Mouse (Mus musculus): Measurements from ENCODE around the gene Snapc5. TPM values are rescaled to one million over a fixed set of nuclear protein-coding genes. Genes with fewer than 3 reads are reported as not detected.
A peak's percentile ranks its signal among the peaks of the same experiment; 100 is the strongest.
"Not testable (repeated sequence)": the region's sequence is repeated elsewhere in the genome, so short reads cannot be mapped to it uniquely, and the experiment has no call there.

The Snapc5 gene
- total and polyA plus RNA-seq, 3 experiments = 16.7 to 38.2 (median 24.9) TPM

DNA sequence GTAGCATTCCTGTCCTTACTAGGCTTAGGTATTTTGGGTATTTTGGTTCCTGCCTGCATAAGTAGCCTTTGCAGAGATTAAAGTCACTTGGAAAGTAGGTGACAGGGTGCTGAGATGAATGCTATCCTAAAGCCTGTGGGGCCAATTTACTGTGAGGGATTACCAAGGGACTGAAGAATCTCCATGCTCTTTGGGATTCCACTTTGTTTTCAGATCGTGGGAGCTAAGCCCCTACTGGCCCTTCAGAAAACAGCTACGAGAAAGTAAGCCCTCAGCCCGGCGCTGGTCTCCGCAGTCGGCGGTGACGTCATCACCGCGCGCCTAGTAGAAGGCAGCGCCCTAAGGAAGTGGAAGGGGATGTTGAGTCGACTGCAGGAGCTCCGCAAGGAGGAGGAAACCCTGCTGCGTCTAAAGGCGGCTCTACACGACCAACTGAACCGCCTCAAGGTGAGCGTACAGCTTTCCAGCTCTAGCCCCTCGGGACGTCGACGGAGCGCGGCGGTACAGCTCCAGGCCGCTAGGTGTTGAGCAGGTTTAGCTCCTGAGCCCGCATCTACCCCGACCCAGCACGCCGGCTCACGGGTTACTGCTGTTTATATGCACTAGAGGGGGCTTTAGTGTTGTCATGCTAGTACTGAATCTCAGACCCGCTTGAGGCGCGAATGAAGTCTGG is at the start of gene Snapc5 (continued):
- TF ChIP-seq BHLHE40 (IDR thresholded peaks at IDR 0.05; ENCODE audit: low read depth, low read length) = 0 out of 2 replicates have a peak, but pooled peaks have one; percentile 27

DNA sequence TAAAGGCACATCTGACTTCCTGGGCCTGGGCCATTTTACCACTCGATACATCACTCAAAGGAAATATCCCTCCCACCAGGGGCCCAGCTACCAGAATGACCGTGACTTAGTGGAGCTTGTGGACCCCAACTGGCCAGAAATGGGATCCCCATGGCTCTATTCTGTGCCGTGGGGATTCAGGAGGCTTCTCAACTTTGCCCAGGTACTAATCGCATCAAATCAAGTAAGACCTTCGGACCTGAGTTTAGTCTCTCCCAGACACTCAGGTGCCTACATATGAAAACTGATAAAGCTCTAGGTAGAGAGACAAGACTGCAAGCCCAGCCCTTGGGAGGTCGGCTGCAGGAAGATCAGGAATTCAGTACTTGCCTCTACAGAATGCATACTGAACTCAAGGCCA is 47.5 kb upstream of the Snapc5 start:
- Histone ChIP-seq H3K9ac (ENCODE audit: insufficient read depth, low read depth) (no peak overlapping the region), H3K4me3 (replicated peaks in 1 of 3; ENCODE audit: low read depth in 2 of 3, low read length in 2 of 3, poor library complexity in 1 of 3) (no peak overlapping the region), H3K9me3 (replicated peaks; ENCODE audit: low read length) (peaks cover 5% of the 10 kb centered on the region), H3K27me3 (replicated peaks) (no peaks in the 10 kb centered on the region), H3K79me2 (replicated peaks; ENCODE audit: control insufficient read depth, extremely low read depth, insufficient read depth, poor library complexity, severe bottlenecking) (no peaks in the 10 kb centered on the region), H3K4me2 (ENCODE audit: insufficient read depth, low read depth, poor library complexity, severe bottlenecking) (no peak overlapping the region), H3K27ac (ENCODE audit: insufficient read depth, low read depth) (no peak overlapping the region), H3K36me3 (replicated peaks in 1 of 2; ENCODE audit: control insufficient read depth in 1 of 2, insufficient read depth in 1 of 2, low read length in 1 of 2) (peaks cover 4 to 16% of the 10 kb centered on the region in 2 experiments), H3K4me1 (ENCODE audit: control insufficient read depth in 1 of 2, insufficient read depth in 2 of 2) (no peaks in the 10 kb centered on the region)
- no peak for TF ChIP-seq ZNF384 (IDR thresholded peaks at IDR 0.05; ENCODE audit: low read depth, low read length)
- TF ChIP-seq RAD21 (IDR thresholded peaks at IDR 0.05; ENCODE audit: low read depth, low read length) = no peak
- dilution Hi-C loops (cut with MboI; ENCODE audit: extremely low pct_ligation_motif_present, extremely low pct_unique_long_range_greater_than_20kb, low sequenced_read_pairs) = no loop called here
- no peak for DNase-seq (ENCODE audit: extremely low read depth)
- in situ Hi-C loops (cut with MboI; ENCODE audit: low pct_ligation_motif_present, low pct_unique_long_range_greater_than_20kb, low sequenced_read_pairs) = no loop called here

DNA sequence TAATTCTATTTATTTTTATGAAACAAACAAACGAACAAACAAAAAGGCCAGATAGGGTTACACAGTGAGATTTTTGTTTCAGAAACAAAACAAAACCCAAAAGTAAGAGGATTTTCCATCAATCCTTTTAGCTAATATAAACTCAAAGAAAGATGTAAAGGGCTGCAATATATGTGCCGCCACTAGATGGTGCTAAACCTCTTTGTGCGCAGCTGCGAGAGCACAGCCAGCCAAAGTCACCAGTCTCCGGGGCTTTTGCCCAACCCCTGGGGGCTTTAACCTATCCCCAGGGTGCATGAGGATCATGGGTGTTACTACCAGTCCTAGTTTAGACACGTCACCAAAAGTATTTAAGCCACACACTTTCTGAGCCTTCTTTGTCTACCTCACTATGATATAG is 40.2 kb upstream of the Snapc5 start:
- TF ChIP-seq NRF1 (IDR thresholded peaks at IDR 0.05; ENCODE audit: low read depth, low read length) = peak; percentile 72
- peak; percentile 61 to 64 for TF ChIP-seq CTCF (conservative IDR thresholded peaks at IDR 0.05 in 1 of 2, IDR thresholded peaks at IDR 0.05 in 1 of 2; ENCODE audit: low read depth in 2 of 2, low read length in 2 of 2)
- TF ChIP-seq RAD21 (IDR thresholded peaks at IDR 0.05; ENCODE audit: low read depth, low read length) = peak; percentile 35
- H3K79me2 ChIP-seq (replicated peaks; ENCODE audit: control insufficient read depth, extremely low read depth, insufficient read depth, poor library complexity, severe bottlenecking); H3K9me3 ChIP-seq (replicated peaks; ENCODE audit: low read length); H3K9ac ChIP-seq (ENCODE audit: insufficient read depth, low read depth); dilution Hi-C loops (cut with MboI; ENCODE audit: extremely low pct_ligation_motif_present, extremely low pct_unique_long_range_greater_than_20kb, low sequenced_read_pairs); H3K4me3 ChIP-seq (replicated peaks in 1 of 3; ENCODE audit: low read depth in 2 of 3, low read length in 2 of 3, poor library complexity in 1 of 3); H3K27me3 ChIP-seq (replicated peaks); in situ Hi-C loops (cut with MboI; ENCODE audit: low pct_ligation_motif_present, low pct_unique_long_range_greater_than_20kb, low sequenced_read_pairs); H3K4me2 ChIP-seq (ENCODE audit: insufficient read depth, low read depth, poor library complexity, severe bottlenecking); H3K27ac ChIP-seq (ENCODE audit: insufficient read depth, low read depth); H3K4me1 ChIP-seq (ENCODE audit: control insufficient read depth in 1 of 2, insufficient read depth in 2 of 2): not testable (repeated sequence)
- DNase-seq (ENCODE audit: extremely low read depth) = peak; percentile 50
- H3K36me3 ChIP-seq (replicated peaks in 1 of 2; ENCODE audit: control insufficient read depth in 1 of 2, insufficient read depth in 1 of 2, low read length in 1 of 2) = peaks cover 36 to 70% of the 10 kb centered on the region in 2 experiments

DNA sequence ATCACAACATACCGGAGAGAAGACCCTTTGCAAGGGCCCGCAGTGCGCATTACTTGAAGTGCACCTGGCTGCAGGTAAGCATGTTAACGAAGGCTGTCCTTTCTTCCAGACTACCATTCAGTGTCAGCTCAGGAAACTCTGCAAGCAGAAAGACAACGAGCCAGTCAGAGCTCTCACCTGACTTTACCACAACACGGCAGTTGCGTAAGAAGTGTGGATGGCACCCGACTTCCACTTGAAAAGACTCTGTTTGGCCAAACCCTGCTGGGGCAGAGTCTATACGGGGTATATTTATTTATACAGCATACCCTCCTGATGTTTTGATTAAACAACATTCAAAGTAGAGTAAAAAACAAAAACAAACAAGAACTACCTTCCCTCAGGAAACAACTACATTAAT is 39.2 kb upstream of the Snapc5 start:
- Histone ChIP-seq H3K27ac (ENCODE audit: insufficient read depth, low read depth) (no peak overlapping the region), H3K9ac (ENCODE audit: insufficient read depth, low read depth) (no peak overlapping the region), H3K9me3 (replicated peaks; ENCODE audit: low read length) (no peaks in the 10 kb centered on the region), H3K36me3 (replicated peaks in 1 of 2; ENCODE audit: control insufficient read depth in 1 of 2, insufficient read depth in 1 of 2, low read length in 1 of 2) (peaks cover 36 to 79% of the 10 kb centered on the region in 2 experiments), H3K79me2 (replicated peaks; ENCODE audit: control insufficient read depth, extremely low read depth, insufficient read depth, poor library complexity, severe bottlenecking) (no peaks in the 10 kb centered on the region), H3K4me2 (ENCODE audit: insufficient read depth, low read depth, poor library complexity, severe bottlenecking) (no peak overlapping the region), H3K27me3 (replicated peaks) (no peaks in the 10 kb centered on the region), H3K4me1 (ENCODE audit: control insufficient read depth in 1 of 2, insufficient read depth in 2 of 2) (no peaks in the 10 kb centered on the region), H3K4me3 (replicated peaks in 1 of 3; ENCODE audit: low read depth in 2 of 3, low read length in 2 of 3, poor library complexity in 1 of 3) (no peak overlapping the region)
- dilution Hi-C loops (cut with MboI; ENCODE audit: extremely low pct_ligation_motif_present, extremely low pct_unique_long_range_greater_than_20kb, low sequenced_read_pairs) (no loop called here), in situ Hi-C loops (cut with MboI; ENCODE audit: low pct_ligation_motif_present, low pct_unique_long_range_greater_than_20kb, low sequenced_read_pairs) (no loop called here)
- DNase-seq (ENCODE audit: extremely low read depth) = no peak
- TF ChIP-seq RCOR1 (conservative IDR thresholded peaks at IDR 0.05; ENCODE audit: low read depth, low read length) = no peak
- no peak for TF ChIP-seq MXI1 (IDR thresholded peaks at IDR 0.05; ENCODE audit: low read depth, low read length)
- no peak for TF ChIP-seq SIN3A (IDR thresholded peaks at IDR 0.05; ENCODE audit: low read length)
- TF ChIP-seq TBP (conservative IDR thresholded peaks at IDR 0.05; ENCODE audit: low read depth, low read length) = no peak
- no peak for TF ChIP-seq MYC (IDR thresholded peaks at IDR 0.05; ENCODE audit: low read depth, low read length)
- TF ChIP-seq IRF4 (IDR thresholded peaks at IDR 0.05; ENCODE audit: low read depth, low read length) = no peak
